Mouse (Mus musculus): Measurements from ENCODE around the gene Akr1cl. TPM values are rescaled to one million over a fixed set of nuclear protein-coding genes. Genes with fewer than 3 reads are reported as not detected.

Akr1cl gene
- polyA plus RNA-seq, 1 experiment from 2014 or later, result not detected

DNA sequence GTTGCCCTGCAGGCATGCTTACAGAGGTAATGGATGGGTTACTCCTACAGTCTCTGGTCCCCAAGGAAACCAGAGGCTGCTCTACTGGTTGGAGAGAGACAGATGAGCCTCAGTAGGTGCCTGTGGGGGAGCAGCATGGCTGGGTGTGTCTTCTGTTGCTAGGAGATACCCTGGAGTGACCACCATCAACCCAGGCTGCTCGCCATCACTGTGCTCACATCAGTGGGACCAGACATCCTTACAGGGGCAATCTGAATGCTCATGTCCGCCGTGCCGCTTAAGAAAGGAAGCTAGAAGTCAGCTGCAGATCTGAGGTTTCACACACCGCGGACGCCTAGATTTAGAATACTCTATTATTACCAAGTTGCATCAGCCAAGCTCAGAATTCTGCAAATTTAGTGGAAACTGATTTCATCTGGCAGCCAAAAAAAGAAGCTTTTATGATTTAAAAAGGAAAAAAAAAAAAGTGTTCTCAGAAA, 54.2 kb downstream of the Akr1cl start:
- H3K36me3 ChIP-seq (replicated peaks; ENCODE audit: insufficient read depth, low read length), result no peaks in the 10 kb centered on the region
- H3K4me1 ChIP-seq (ENCODE audit: insufficient read depth), result no peaks in the 10 kb centered on the region
- no peak for TF ChIP-seq CTCF (IDR thresholded peaks at IDR 0.05; ENCODE audit: low read depth)
- no peak for TF ChIP-seq EP300 (IDR thresholded peaks at IDR 0.05; ENCODE audit: low read depth)
- whole genome bisulfite sequencing (ENCODE audit: insufficient replicate concordance), result 65% methylated on average over 7 of the region's 7 CpGs
- H3K27me3 ChIP-seq (ENCODE audit: insufficient read depth, low read length), result no peaks in the 10 kb centered on the region
- H3K27ac ChIP-seq (ENCODE audit: low read depth), result no peak overlapping the region
- H3K9ac ChIP-seq (replicated peaks), result no peak overlapping the region
- H3K4me2 ChIP-seq (ENCODE audit: low read depth, low read length), result no peak overlapping the region
- DNase-seq (no peak), ATAC-seq (no peak)
- H3K9me3 ChIP-seq (ENCODE audit: low read length), result no peaks in the 10 kb centered on the region
- no peak overlapping the region for H3K4me3 ChIP-seq (ENCODE audit: low read depth, low read length)

DNA sequence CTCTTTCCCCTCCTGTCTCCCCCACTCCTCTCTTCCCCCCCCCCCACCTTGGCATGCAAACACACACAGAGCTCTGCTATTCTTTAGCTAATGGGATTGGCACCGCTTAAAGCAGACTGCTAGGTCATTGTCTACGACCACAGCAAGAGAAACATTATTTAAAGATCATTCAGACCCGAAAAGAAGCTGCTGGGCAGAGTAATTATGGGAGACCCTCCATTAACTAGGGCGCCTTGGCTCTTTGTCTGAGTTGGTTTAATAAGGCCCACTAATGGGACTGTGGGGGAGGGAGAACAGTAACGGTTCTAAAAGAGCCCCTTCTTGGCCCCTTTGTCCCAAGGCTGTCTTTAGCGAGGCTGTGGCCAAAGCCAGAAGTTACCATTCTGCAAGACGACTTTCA, 57.2 kb downstream of the Akr1cl start:
- no peaks in the 10 kb centered on the region for H3K9me3 ChIP-seq (ENCODE audit: low read length)
- no peak for ATAC-seq

DNA sequence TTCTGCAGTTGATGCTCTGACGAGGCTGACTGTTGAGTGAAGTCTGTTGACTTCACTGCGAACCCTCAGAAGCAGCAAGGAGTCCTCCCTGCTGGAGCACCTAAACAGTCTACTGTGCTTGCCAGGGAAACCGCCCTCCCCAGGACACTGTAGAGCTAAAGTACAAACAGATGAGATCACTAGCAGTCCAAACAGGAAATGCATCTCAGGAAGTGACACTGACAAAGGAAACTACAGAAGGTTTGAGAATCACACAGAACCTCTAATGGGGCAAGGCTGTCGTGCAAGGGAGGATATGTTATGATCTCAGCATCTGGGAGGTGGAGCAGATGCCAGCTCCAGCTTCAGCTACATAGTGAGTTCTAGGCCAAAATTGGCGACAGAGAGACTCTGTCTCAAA, 61.9 kb downstream of the Akr1cl start:
- no peak overlapping the region for H3K9ac ChIP-seq (replicated peaks)
- ATAC-seq (0 out of 2 replicates have a peak, but pooled peaks have one; percentile 21), DNase-seq (no peak)
- TF ChIP-seq EP300 (IDR thresholded peaks at IDR 0.05; ENCODE audit: low read depth) (no peak), CTCF (IDR thresholded peaks at IDR 0.05; ENCODE audit: low read depth) (no peak)
- no peak overlapping the region for H3K27ac ChIP-seq (ENCODE audit: low read depth)
- H3K4me3 ChIP-seq (ENCODE audit: low read depth, low read length), result no peak overlapping the region
- H3K4me2 ChIP-seq (ENCODE audit: low read depth, low read length), result no peak overlapping the region
- H3K4me1 ChIP-seq (ENCODE audit: insufficient read depth), result no peaks in the 10 kb centered on the region
- WGBS (ENCODE audit: insufficient replicate concordance), result 54% methylated on average over 5 of the region's 5 CpGs
- H3K36me3 ChIP-seq (replicated peaks; ENCODE audit: insufficient read depth, low read length), result no peaks in the 10 kb centered on the region
- H3K9me3 ChIP-seq (ENCODE audit: low read length), result no peaks in the 10 kb centered on the region
- H3K27me3 ChIP-seq (ENCODE audit: insufficient read depth, low read length), result no peaks in the 10 kb centered on the region

More for the DNA sequence above, 57.2 kb downstream of the Akr1cl start:
- no peaks in the 10 kb centered on the region for H3K4me1 ChIP-seq (ENCODE audit: insufficient read depth)
- TF ChIP-seq CTCF (IDR thresholded peaks at IDR 0.05; ENCODE audit: low read depth), result no peak
- TF ChIP-seq EP300 (IDR thresholded peaks at IDR 0.05; ENCODE audit: low read depth), result no peak
- no peak overlapping the region for H3K27ac ChIP-seq (ENCODE audit: low read depth)
- no peak overlapping the region for H3K4me3 ChIP-seq (ENCODE audit: low read depth, low read length)
- no peaks in the 10 kb centered on the region for H3K36me3 ChIP-seq (replicated peaks; ENCODE audit: insufficient read depth, low read length)
- DNase-seq, result no peak
- no peak overlapping the region for H3K9ac ChIP-seq (replicated peaks)
- WGBS (ENCODE audit: insufficient replicate concordance), result 56% methylated on average over 7 of the region's 7 CpGs
- H3K4me2 ChIP-seq (ENCODE audit: low read depth, low read length), result no peak overlapping the region
- H3K27me3 ChIP-seq (ENCODE audit: insufficient read depth, low read length), result no peaks in the 10 kb centered on the region

Other genes starting within 250 kb of the Akr1cl start
- 1.1 and 1.4 TPM in 2 replicates for gene Plekhm3, start 75.9 kb downstream of the Akr1cl start, polyA plus RNA-seq (2015; fragmentation: Nextera tagmentation; extraction: Ambion mirVana)
- not detected in 2 replicates for gene Cryge, start 18.4 kb upstream of the Akr1cl start, polyA plus RNA-seq (2015; fragmentation: Nextera tagmentation; extraction: Ambion mirVana)
- gene Crygd, start 30.7 kb upstream of the Akr1cl start, polyA plus RNA-seq (2015; fragmentation: Nextera tagmentation; extraction: Ambion mirVana), result not detected in 2 replicates
- not detected in 2 replicates for gene Crygc, start 40.9 kb upstream of the Akr1cl start, polyA plus RNA-seq (2015; fragmentation: Nextera tagmentation; extraction: Ambion mirVana)
- not detected in 2 replicates for gene Crygb, start 49.5 kb upstream of the Akr1cl start, polyA plus RNA-seq (2015; fragmentation: Nextera tagmentation; extraction: Ambion mirVana)
- gene Cryga, start 70.6 kb upstream of the Akr1cl start, polyA plus RNA-seq (2015; fragmentation: Nextera tagmentation; extraction: Ambion mirVana), result not detected in 2 replicates
- not detected in 2 replicates for gene Gm28845, start 86.8 kb upstream of the Akr1cl start, polyA plus RNA-seq (2015; fragmentation: Nextera tagmentation; extraction: Ambion mirVana)
- gene D630023F18Rik, start 90.5 kb upstream of the Akr1cl start, polyA plus RNA-seq (2015; fragmentation: Nextera tagmentation; extraction: Ambion mirVana), result 0.12 and 0.19 TPM in 2 replicates
- gene Idh1, start 153.7 kb upstream of the Akr1cl start, polyA plus RNA-seq (2015; fragmentation: Nextera tagmentation; extraction: Ambion mirVana), result 120 and 121 TPM in 2 replicates
- gene Pikfyve, start 153.9 kb upstream of the Akr1cl start, polyA plus RNA-seq (2015; fragmentation: Nextera tagmentation; extraction: Ambion mirVana), result 3.4 and 3.6 TPM in 2 replicates
- gene Pth2r, start 249.3 kb upstream of the Akr1cl start, polyA plus RNA-seq (2015; fragmentation: Nextera tagmentation; extraction: Ambion mirVana), result 0.06 and 0.07 TPM in 2 replicates

Data from liver, postnatal 0 days (tissue).